Mouse (Mus musculus): ENCODE measurements around the gene Uqcr10. TPM values are rescaled to one million over a fixed set of nuclear protein-coding genes. Genes with fewer than 3 reads are reported as not detected.
"Not testable (repeated sequence)": the region's sequence is repeated elsewhere in the genome, so short reads cannot be mapped to it uniquely, and the experiment has no call there.

Gene Uqcr10
- polyA plus RNA-seq, 1 experiment = 641 TPM

- Histone ChIP-seq H3K27me3 (ENCODE audit: control insufficient read depth, insufficient read depth, low read length) (no peaks in the 10 kb centered on the region), H3K4me3 (ENCODE audit: low read depth, low read length) (no peak overlapping the region), H3K27ac (ENCODE audit: insufficient read depth, low read depth, low read length) (no peak overlapping the region), H3K4me1 (ENCODE audit: control insufficient read depth, insufficient read depth, insufficient read length, low read length) (no peaks in the 10 kb centered on the region), H3K36me3 (ENCODE audit: control insufficient read depth, insufficient read depth, low read length) (no peaks in the 10 kb centered on the region)
- no peak for TF ChIP-seq CTCF (IDR thresholded peaks at IDR 0.05; ENCODE audit: extremely low read depth, insufficient read length, insufficient replicate concordance, low read depth, low read length)
- TF ChIP-seq POLR2A (IDR thresholded peaks at IDR 0.05; ENCODE audit: low read depth, low read length) = no peak
- 92% methylated on average over 5 of the region's 5 CpGs for WGBS
These were observed 12.5 kb upstream of the Uqcr10 start for GRCm38 (mm10) chr11:4716530-4717236.

GRCm38 (mm10) chr11:4715596-4715995, 11.5 kb upstream of the Uqcr10 start:
- TF ChIP-seq CTCF (IDR thresholded peaks at IDR 0.05; ENCODE audit: extremely low read depth, insufficient read length, insufficient replicate concordance, low read depth, low read length) = no peak
- TF ChIP-seq POLR2A (IDR thresholded peaks at IDR 0.05; ENCODE audit: low read depth, low read length) = no peak
- no peak overlapping the region for H3K27ac ChIP-seq (ENCODE audit: insufficient read depth, low read depth, low read length)
- no peaks in the 10 kb centered on the region for H3K27me3 ChIP-seq (ENCODE audit: control insufficient read depth, insufficient read depth, low read length)
- H3K4me3 ChIP-seq (ENCODE audit: low read depth, low read length) = no peak overlapping the region
- H3K4me1 ChIP-seq (ENCODE audit: control insufficient read depth, insufficient read depth, insufficient read length, low read length) = no peaks in the 10 kb centered on the region
- H3K36me3 ChIP-seq (ENCODE audit: control insufficient read depth, insufficient read depth, low read length) = no peaks in the 10 kb centered on the region
- 77% methylated on average over 4 of the region's 4 CpGs for WGBS

- 73% methylated on average over 4 of the region's 4 CpGs for WGBS
- no peaks in the 10 kb centered on the region for H3K4me1 ChIP-seq (ENCODE audit: control insufficient read depth, insufficient read depth, insufficient read length, low read length)
- no peaks in the 10 kb centered on the region for H3K36me3 ChIP-seq (ENCODE audit: control insufficient read depth, insufficient read depth, low read length)
- H3K27me3 ChIP-seq (ENCODE audit: control insufficient read depth, insufficient read depth, low read length) = no peaks in the 10 kb centered on the region
- H3K27ac ChIP-seq (ENCODE audit: insufficient read depth, low read depth, low read length) = no peak overlapping the region
- H3K4me3 ChIP-seq (ENCODE audit: low read depth, low read length) = no peak overlapping the region
- TF ChIP-seq CTCF (IDR thresholded peaks at IDR 0.05; ENCODE audit: extremely low read depth, insufficient read length, insufficient replicate concordance, low read depth, low read length) = no peak
These were observed 10.6 kb upstream of the Uqcr10 start for GRCm38 (mm10) chr11:4714727-4715126.

GRCm38 (mm10) chr11:4712822-4713221, 8.7 kb upstream of the Uqcr10 start:
- no peaks in the 10 kb centered on the region for H3K36me3 ChIP-seq (ENCODE audit: control insufficient read depth, insufficient read depth, low read length)
- H3K27me3 ChIP-seq (ENCODE audit: control insufficient read depth, insufficient read depth, low read length) = no peaks in the 10 kb centered on the region
- TF ChIP-seq POLR2A (IDR thresholded peaks at IDR 0.05; ENCODE audit: low read depth, low read length) = no peak
- TF ChIP-seq CTCF (IDR thresholded peaks at IDR 0.05; ENCODE audit: extremely low read depth, insufficient read length, insufficient replicate concordance, low read depth, low read length) = no peak
- no peak overlapping the region for H3K4me3 ChIP-seq (ENCODE audit: low read depth, low read length)
- H3K27ac ChIP-seq (ENCODE audit: insufficient read depth, low read depth, low read length) = no peak overlapping the region
- H3K4me1 ChIP-seq (ENCODE audit: control insufficient read depth, insufficient read depth, insufficient read length, low read length) = no peaks in the 10 kb centered on the region

- 71% methylated on average over 4 of the region's 4 CpGs for WGBS
- H3K36me3 ChIP-seq (ENCODE audit: control insufficient read depth, insufficient read depth, low read length); H3K4me3 ChIP-seq (ENCODE audit: low read depth, low read length); H3K27ac ChIP-seq (ENCODE audit: insufficient read depth, low read depth, low read length); H3K4me1 ChIP-seq (ENCODE audit: control insufficient read depth, insufficient read depth, insufficient read length, low read length); H3K27me3 ChIP-seq (ENCODE audit: control insufficient read depth, insufficient read depth, low read length): not testable (repeated sequence)
- 0 out of 2 replicates have a peak, but pooled peaks have one; percentile 3 for TF ChIP-seq CTCF (IDR thresholded peaks at IDR 0.05; ENCODE audit: extremely low read depth, insufficient read length, insufficient replicate concordance, low read depth, low read length)
These were observed 6.0 kb upstream of the Uqcr10 start for GRCm38 (mm10) chr11:4710188-4710587.

- TF ChIP-seq CTCF (IDR thresholded peaks at IDR 0.05; ENCODE audit: extremely low read depth, insufficient read length, insufficient replicate concordance, low read depth, low read length) (no peak), POLR2A (IDR thresholded peaks at IDR 0.05; ENCODE audit: low read depth, low read length) (no peak)
- Histone ChIP-seq H3K27me3 (ENCODE audit: control insufficient read depth, insufficient read depth, low read length) (no peaks in the 10 kb centered on the region), H3K36me3 (ENCODE audit: control insufficient read depth, insufficient read depth, low read length) (peaks cover 18% of the 10 kb centered on the region), H3K27ac (ENCODE audit: insufficient read depth, low read depth, low read length) (peak overlapping the region; percentile 26; the same call in 1 of the 2 replicates), H3K4me3 (ENCODE audit: low read depth, low read length) (peak overlapping the region; percentile 69), H3K4me1 (ENCODE audit: control insufficient read depth, insufficient read depth, insufficient read length, low read length) (peaks cover 4% of the 10 kb centered on the region; the same call in 1 of the 2 replicates)
- WGBS = 4% methylated on average over 4 of the region's 4 CpGs
These were observed 1.0 kb upstream of the Uqcr10 start for GRCm38 (mm10) chr11:4705178-4705577.

- Histone ChIP-seq H3K36me3 (ENCODE audit: control insufficient read depth, insufficient read depth, low read length) (peaks cover 18% of the 10 kb centered on the region), H3K27ac (ENCODE audit: insufficient read depth, low read depth, low read length) (peak overlapping the region; percentile 88)
- WGBS = 1% methylated on average over 12 of the region's 12 CpGs
These were observed 462 bp downstream of the Uqcr10 start for GRCm38 (mm10) chr11:4703688-4704071.

More at GRCm38 (mm10) chr11:4703688-4704071, 462 bp downstream of the Uqcr10 start:
- no peaks in the 10 kb centered on the region for H3K27me3 ChIP-seq (ENCODE audit: control insufficient read depth, insufficient read depth, low read length)
- TF ChIP-seq CTCF (IDR thresholded peaks at IDR 0.05; ENCODE audit: extremely low read depth, insufficient read length, insufficient replicate concordance, low read depth, low read length) (no peak), POLR2A (IDR thresholded peaks at IDR 0.05; ENCODE audit: low read depth, low read length) (no peak)
- peaks cover 4% of the 10 kb centered on the region; the same call in 1 of the 2 replicates for H3K4me1 ChIP-seq (ENCODE audit: control insufficient read depth, insufficient read depth, insufficient read length, low read length)
- peak overlapping the region; percentile 77 for H3K4me3 ChIP-seq (ENCODE audit: low read depth, low read length)
